Mouse (Mus musculus) central nervous system, embryonic 14 days (tissue): Measurements from ENCODE around the gene C130060K24Rik. TPM values are rescaled to one million over a fixed set of nuclear protein-coding genes. Genes with fewer than 3 reads are reported as not detected.

Experiments
- polyA plus RNA-seq: library from polyadenylated mRNA; depleted of rRNA; stranded (reverse); fragments of >200 nt; gene quantifications from 2 replicates; pipeline ENCODE4 v1.2.3, GENCODE M21; 2012; rRNA removed

C130060K24Rik gene
- polyA plus RNA-seq, result 1.3 and 1.5 TPM in 2 replicates

DNA sequence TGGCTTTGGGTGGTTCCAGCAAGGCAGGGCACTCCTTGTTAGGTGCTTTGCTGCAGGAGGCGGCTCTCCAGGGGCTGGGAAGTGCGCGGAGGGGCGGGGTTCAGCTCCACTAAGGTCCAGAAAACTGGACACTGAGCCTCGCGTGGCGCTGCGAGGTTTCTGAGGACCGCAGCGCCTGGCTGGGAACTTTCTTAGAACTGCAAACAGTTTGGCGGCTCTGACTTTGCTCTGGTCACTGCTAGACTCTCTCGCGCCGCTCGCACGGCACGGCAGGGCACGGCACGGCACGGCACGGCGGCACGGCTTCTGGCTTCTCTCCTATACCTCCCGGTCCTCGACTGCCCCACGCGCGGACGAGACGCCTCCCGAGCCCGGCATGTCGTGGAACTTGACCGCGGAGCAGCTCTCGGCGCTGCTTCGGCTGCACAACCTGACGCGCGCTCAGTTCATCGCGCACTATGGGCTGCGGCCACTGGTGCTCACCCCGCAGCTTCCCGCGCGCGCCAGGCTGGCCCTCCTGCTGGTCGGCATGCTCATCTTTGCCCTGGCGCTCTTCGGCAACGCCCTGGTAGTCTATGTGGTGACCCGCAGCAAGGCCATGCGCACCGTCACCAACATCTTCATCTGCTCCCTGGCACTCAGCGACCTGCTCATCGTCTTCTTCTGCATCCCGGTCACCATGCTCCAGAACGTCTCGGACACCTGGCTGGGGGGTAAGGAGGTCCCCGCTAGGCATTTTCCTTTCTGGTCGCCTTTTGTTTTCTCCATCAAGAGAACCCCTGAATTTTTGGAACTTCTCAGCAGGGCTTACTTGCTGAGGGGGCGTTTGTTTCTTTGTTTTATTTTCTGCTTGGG lies at the start of gene C130060K24Rik:
C130060K24Rik (plus strand) TSS at position 188 of the 855 bp plus-strand sequence.

Other genes starting within 250 kb of the C130060K24Rik start
- gene Hpgds, start 236.2 kb upstream of the C130060K24Rik start, polyA plus RNA-seq, result 2.7 and 4.3 TPM in 2 replicates
- gene Tnip3, start 144.2 kb downstream of the C130060K24Rik start, polyA plus RNA-seq, result 0.07 and 0.14 TPM in 2 replicates